Mouse (Mus musculus) ES-E14 (cell line): ENCODE results near the gene Grm3.

Experiments
- CHD2 ChIP-seq: IDR thresholded peaks from 2 replicates; pipeline ENCODE4 v1.6.1; 2014; ENCODE audit warnings: mild to moderate bottlenecking, low read depth, low read length, inconsistent platforms
- MAFK ChIP-seq: IDR thresholded peaks from 2 replicates; pipeline ENCODE4 v1.6.1; 2014; ENCODE audit warnings: mild to moderate bottlenecking, low read depth, low read length, inconsistent platforms; ENCODE audit not compliant: insufficient read depth
- ZNF384 ChIP-seq: IDR thresholded peaks from 2 replicates; pipeline ENCODE4 v1.6.1; 2012; ENCODE audit warnings: low read depth, low read length, inconsistent platforms

DNA sequence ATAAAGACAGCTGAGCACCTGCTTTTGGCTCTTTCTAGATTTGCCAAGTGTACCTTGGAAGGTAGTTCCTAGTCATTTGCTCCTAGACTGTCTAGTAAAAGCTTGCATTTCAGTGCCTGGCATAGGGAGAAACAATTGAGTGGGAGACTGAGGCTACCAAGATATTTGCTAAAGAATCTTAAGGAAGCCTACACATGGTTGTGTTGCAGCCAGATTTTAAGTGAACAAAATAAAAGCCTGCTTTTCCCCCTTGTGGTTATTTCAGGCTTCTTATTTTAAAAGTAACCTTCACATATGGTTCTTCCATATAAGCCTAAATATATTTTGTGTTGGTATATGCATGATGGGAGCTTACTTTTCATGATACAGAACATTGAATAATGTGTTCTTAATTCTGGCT, 3.8 kb downstream of the Grm3 start:
- no peak for TF ChIP-seq CHD2
- TF ChIP-seq ZNF384: no peak
- TF ChIP-seq MAFK: no peak
